24 mouse cellular contexts compared by ENCODE assay signal in genomic region chr7:140196002-140196401, GRCm38 (mm10). TPM values are rescaled to one million over a fixed set of nuclear protein-coding genes. Genes with fewer than 3 reads are reported as not detected.
DNase-seq lines count a peak whose midpoint lies in the region; ATAC-seq lines count a peak whose summit lies in the region.
"Had no signal": no experiment of that assay in that cellular context is flagged by ENCODE, and none has a peak within 500 bp of the region (broad histone marks: within the 10 kb centered on the region; RNA-seq: fewer than 3 reads in every experiment).

No protein-coding gene starts in this region.

- no peaks in the 10 kb centered on the region for H3K27me3 ChIP-seq in heart, embryonic 12.5 days (replicated peaks)
- no peaks in the 10 kb centered on the region for H3K27me3 ChIP-seq in midbrain, embryonic 11.5 days (ENCODE audit: control insufficient read depth, insufficient read depth, low read length)
- H3K27me3 ChIP-seq in midbrain, embryonic 13.5 days: no peaks in the 10 kb centered on the region
- H3K27me3 ChIP-seq: embryonic facial prominence, embryonic 12.5 days; forebrain, embryonic 13.5 days; forebrain, embryonic 15.5 days had no signal

- peak; percentile 62 for DNase-seq in heart, adult 11 months
- peak; percentile 59 for DNase-seq in midbrain, embryonic 11.5 days (ENCODE audit: low spot score, missing footprints)
- DNase-seq: adrenal gland, adult 8-10 months; adrenal gland, postnatal 14 days; adrenal gland, postnatal 36 days; cerebellum, adult 11-12 months; cerebellum, adult 2 months; cerebellum, adult 9-10 months; cerebellum, postnatal 10 days; cerebellum, postnatal 25 days; forebrain, postnatal 0 days had no signal

- no peaks in the 10 kb centered on the region for H3K4me1 ChIP-seq in heart, embryonic 12.5 days (replicated peaks)
- no peaks in the 10 kb centered on the region for H3K4me1 ChIP-seq in midbrain, embryonic 11.5 days (ENCODE audit: control insufficient read depth, insufficient read depth, low read length)
- no peaks in the 10 kb centered on the region for H3K4me1 ChIP-seq in midbrain, embryonic 13.5 days (replicated peaks)
- H3K4me1 ChIP-seq: embryonic facial prominence, embryonic 10.5 days; embryonic facial prominence, embryonic 12.5 days; forebrain, embryonic 13.5 days; forebrain, embryonic 15.5 days had no signal

- H3K27ac ChIP-seq in heart, embryonic 12.5 days (ENCODE audit: poor library complexity, severe bottlenecking): no peak overlapping the region
- H3K27ac ChIP-seq in midbrain, embryonic 11.5 days (ENCODE audit: low read depth, low read length): no peak overlapping the region
- H3K27ac ChIP-seq in midbrain, embryonic 13.5 days: no peak overlapping the region
- H3K27ac ChIP-seq: embryonic facial prominence, embryonic 10.5 days; embryonic facial prominence, embryonic 12.5 days; forebrain, embryonic 13.5 days; forebrain, embryonic 15.5 days had no signal

- H3K9me3 ChIP-seq in heart, embryonic 12.5 days (replicated peaks): no peaks in the 10 kb centered on the region
- no peaks in the 10 kb centered on the region for H3K9me3 ChIP-seq in midbrain, embryonic 11.5 days (ENCODE audit: control insufficient read depth, low read length)
- no peaks in the 10 kb centered on the region for H3K9me3 ChIP-seq in midbrain, embryonic 13.5 days
- H3K9me3 ChIP-seq: embryonic facial prominence, embryonic 10.5 days; embryonic facial prominence, embryonic 12.5 days; forebrain, embryonic 13.5 days; forebrain, embryonic 15.5 days had no signal

- H3K4me3 ChIP-seq in heart, embryonic 12.5 days: no peak overlapping the region
- H3K4me3 ChIP-seq in midbrain, embryonic 11.5 days (ENCODE audit: low read depth, low read length): no peak overlapping the region
- H3K4me3 ChIP-seq in midbrain, embryonic 13.5 days (replicated peaks): no peak overlapping the region
- H3K4me3 ChIP-seq: embryonic facial prominence, embryonic 10.5 days; embryonic facial prominence, embryonic 12.5 days; forebrain, embryonic 13.5 days; forebrain, embryonic 15.5 days had no signal

- H3K4me2 ChIP-seq in heart, embryonic 12.5 days: no peak overlapping the region
- H3K4me2 ChIP-seq in midbrain, embryonic 11.5 days: no peak overlapping the region
- H3K4me2 ChIP-seq in midbrain, embryonic 13.5 days (replicated peaks): no peak overlapping the region
- H3K4me2 ChIP-seq: embryonic facial prominence, embryonic 12.5 days; forebrain, embryonic 13.5 days; forebrain, embryonic 15.5 days had no signal

- H3K36me3 ChIP-seq in heart, embryonic 12.5 days: no peaks in the 10 kb centered on the region
- no peaks in the 10 kb centered on the region for H3K36me3 ChIP-seq in midbrain, embryonic 11.5 days (ENCODE audit: control insufficient read depth, insufficient read depth, low read length)
- no peaks in the 10 kb centered on the region for H3K36me3 ChIP-seq in midbrain, embryonic 13.5 days
- H3K36me3 ChIP-seq: embryonic facial prominence, embryonic 10.5 days; embryonic facial prominence, embryonic 12.5 days; forebrain, embryonic 15.5 days had no signal

- no peak overlapping the region for H3K9ac ChIP-seq in heart, embryonic 12.5 days
- no peak overlapping the region for H3K9ac ChIP-seq in midbrain, embryonic 11.5 days (ENCODE audit: low read length)
- no peak overlapping the region for H3K9ac ChIP-seq in midbrain, embryonic 13.5 days (replicated peaks)
- H3K9ac ChIP-seq: embryonic facial prominence, embryonic 12.5 days; forebrain, embryonic 13.5 days; forebrain, embryonic 15.5 days; forebrain, postnatal 0 days had no signal

- WGBS in heart, embryonic 12.5 days: 76% methylated on average over 8 of the region's 8 CpGs
- WGBS in midbrain, embryonic 11.5 days: 84% methylated on average over 8 of the region's 8 CpGs
- 83% methylated on average over 8 of the region's 8 CpGs for WGBS in midbrain, embryonic 13.5 days

- no peak for ATAC-seq in heart, embryonic 12.5 days (ENCODE audit: insufficient number of reproducible peaks, low FRiP score)
- ATAC-seq in midbrain, embryonic 11.5 days (ENCODE audit: low FRiP score): no peak
- ATAC-seq in midbrain, embryonic 13.5 days: no peak
- ATAC-seq in inflammation-experienced regulatory T-cells, adult 6 months: no peak
- ATAC-seq: activated CD4-positive, CD25-positive, alpha-beta regulatory T cell, adult 4 months; forebrain, embryonic 13.5 days; forebrain, embryonic 15.5 days; forebrain, postnatal 0 days; Patski had no signal

RNA-seq across cellular contexts. Expression of gene Olfr524, which starts 9.8 kb away (rescaled TPM):
- not detected in 2 replicates for polyA plus RNA-seq in heart, embryonic 12.5 days (2016; fragmentation: Nextera tagmentation; extraction: Ambion mirVana)
- not detected in 2 replicates for polyA plus RNA-seq in midbrain, embryonic 11.5 days (2014; fragmentation: Nextera tagmentation; extraction: Ambion mirVana)
- polyA plus RNA-seq in midbrain, embryonic 13.5 days (2015; fragmentation: Nextera tagmentation; extraction: Ambion mirVana): not detected in 2 replicates
- polyA plus RNA-seq in inflammation-experienced regulatory T-cells, adult 6 months (2017; shearing (Covaris generic)): under 1 TPM in 1 of 3 experiments, not detected in 2; 0.13 TPM
- polyA plus RNA-seq: C2C12; cerebellum, adult 2 months; cortical plate, adult 2 months; embryonic facial prominence, embryonic 10.5 days; embryonic facial prominence, embryonic 12.5 days; embryonic facial prominence, embryonic 14.5 days; forebrain, embryonic 11.5 days; forebrain, embryonic 13.5 days; forebrain, embryonic 15.5 days; forebrain, postnatal 0 days; Patski had no signal

RNA-seq across cellular contexts. Expression of gene Cd163l1, which starts 22.1 kb away (rescaled TPM):
- polyA plus RNA-seq in heart, embryonic 12.5 days (2016; fragmentation: Nextera tagmentation; extraction: Ambion mirVana): not detected in 2 replicates
- polyA plus RNA-seq in midbrain, embryonic 11.5 days (2014; fragmentation: Nextera tagmentation; extraction: Ambion mirVana): not detected in 2 replicates
- 0.05 TPM in 1 of 2 replicates, not detected in the other for polyA plus RNA-seq in midbrain, embryonic 13.5 days (2015; fragmentation: Nextera tagmentation; extraction: Ambion mirVana)
- under 1 TPM in 2 of 3 experiments, not detected in 1; 0.27 to 0.55 TPM for polyA plus RNA-seq in inflammation-experienced regulatory T-cells, adult 6 months (2017; shearing (Covaris generic))
- polyA plus RNA-seq: C2C12; embryonic facial prominence, embryonic 10.5 days; embryonic facial prominence, embryonic 12.5 days; forebrain, embryonic 13.5 days; forebrain, embryonic 15.5 days; forebrain, postnatal 0 days; Patski had no signal

RNA-seq across cellular contexts. Expression of gene Olfr523, which starts 23.0 kb away (rescaled TPM):
- not detected in 2 replicates for polyA plus RNA-seq in heart, embryonic 12.5 days (2016; fragmentation: Nextera tagmentation; extraction: Ambion mirVana)
- not detected in 2 replicates for polyA plus RNA-seq in midbrain, embryonic 11.5 days (2014; fragmentation: Nextera tagmentation; extraction: Ambion mirVana)
- not detected in 2 replicates for polyA plus RNA-seq in midbrain, embryonic 13.5 days (2015; fragmentation: Nextera tagmentation; extraction: Ambion mirVana)
- polyA plus RNA-seq in inflammation-experienced regulatory T-cells, adult 6 months (2017; shearing (Covaris generic)): not detected
- polyA plus RNA-seq: activated CD4-positive, CD25-positive, alpha-beta regulatory T cell, adult 4 months; C2C12; cortical plate, adult 2 months; embryonic facial prominence, embryonic 10.5 days; embryonic facial prominence, embryonic 12.5 days; forebrain, embryonic 11.5 days; forebrain, embryonic 13.5 days; forebrain, embryonic 15.5 days; forebrain, postnatal 0 days; Patski had no signal

RNA-seq across cellular contexts. Expression of gene Olfr522, which starts 31.4 kb away (rescaled TPM):
- not detected in 2 replicates for polyA plus RNA-seq in heart, embryonic 12.5 days (2016; fragmentation: Nextera tagmentation; extraction: Ambion mirVana)
- polyA plus RNA-seq in midbrain, embryonic 11.5 days (2014; fragmentation: Nextera tagmentation; extraction: Ambion mirVana): not detected in 2 replicates
- not detected in 2 replicates for polyA plus RNA-seq in midbrain, embryonic 13.5 days (2015; fragmentation: Nextera tagmentation; extraction: Ambion mirVana)
- under 1 TPM in 1 of 3 experiments, not detected in 2; 0.07 TPM for polyA plus RNA-seq in inflammation-experienced regulatory T-cells, adult 6 months (2017; shearing (Covaris generic))
- polyA plus RNA-seq: activated CD4-positive, CD25-positive, alpha-beta regulatory T cell, adult 4 months; C2C12; cerebellum, adult 2 months; cortical plate, adult 2 months; embryonic facial prominence, embryonic 10.5 days; embryonic facial prominence, embryonic 12.5 days; embryonic facial prominence, embryonic 14.5 days; forebrain, embryonic 11.5 days; forebrain, embryonic 13.5 days; forebrain, embryonic 15.5 days; forebrain, postnatal 0 days; Patski had no signal

RNA-seq across cellular contexts. Expression of gene Sprn, which starts 41.3 kb away (rescaled TPM):
- 0.08 TPM in 1 of 2 replicates, not detected in the other for polyA plus RNA-seq in heart, embryonic 12.5 days (2016; fragmentation: Nextera tagmentation; extraction: Ambion mirVana)
- polyA plus RNA-seq in midbrain, embryonic 11.5 days (2014; fragmentation: Nextera tagmentation; extraction: Ambion mirVana): 0.59 and 0.89 TPM in 2 replicates
- 7.8 and 8.1 TPM in 2 replicates for polyA plus RNA-seq in midbrain, embryonic 13.5 days (2015; fragmentation: Nextera tagmentation; extraction: Ambion mirVana)
- polyA plus RNA-seq in inflammation-experienced regulatory T-cells, adult 6 months (2017; shearing (Covaris generic)): not detected
- polyA plus RNA-seq: activated CD4-positive, CD25-positive, alpha-beta regulatory T cell, adult 4 months; C2C12 had no signal
